Mouse (Mus musculus): ENCODE data around the gene Eef2. TPM values are rescaled to one million over a fixed set of nuclear protein-coding genes. Genes with fewer than 3 reads are reported as not detected.

Gene Eef2
- polyA plus RNA-seq, 1 experiment from 2014 or later, result 310 TPM

DNA sequence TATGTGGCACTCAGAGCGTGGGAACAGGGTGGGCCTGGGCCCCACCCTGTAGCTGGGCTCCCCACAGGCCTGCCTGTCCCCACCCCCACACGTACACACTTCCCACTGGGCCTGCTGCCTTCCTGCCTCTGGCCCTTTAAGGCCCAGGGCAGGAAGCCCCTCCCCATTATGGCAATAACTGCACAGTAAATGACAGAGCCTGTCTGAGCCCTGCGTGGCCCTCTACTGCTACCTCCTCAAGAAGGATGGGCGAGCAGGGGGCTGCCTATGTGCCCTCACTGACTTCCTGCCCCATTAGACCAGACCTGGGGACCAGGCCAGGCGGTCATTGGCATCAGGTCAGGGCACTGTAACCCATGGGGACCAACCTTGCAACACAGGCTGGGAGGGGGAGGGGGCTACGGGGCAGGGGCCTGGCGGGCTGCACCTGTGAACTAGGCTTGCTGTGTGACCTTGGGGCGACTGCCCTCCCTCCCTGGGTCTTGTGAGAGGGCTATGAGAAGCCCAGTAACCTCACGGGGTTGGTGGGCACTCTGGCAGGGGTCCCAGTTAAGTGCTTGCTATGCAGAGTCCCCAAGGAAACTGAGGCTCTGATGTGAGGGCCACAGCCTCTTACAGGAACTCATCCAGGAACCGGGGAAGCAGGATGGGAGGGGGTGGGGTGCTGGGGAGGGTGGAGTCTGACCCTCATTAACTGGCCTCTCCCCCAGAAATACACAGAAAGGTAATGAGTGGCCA, 35.5 kb upstream of the Eef2 start:
- H3K27ac ChIP-seq (ENCODE audit: low read depth), result peak overlapping the region; percentile 20
- H3K36me3 ChIP-seq (replicated peaks; ENCODE audit: insufficient read depth, low read length), result peaks cover 44% of the 10 kb centered on the region
- peaks cover 47% of the 10 kb centered on the region for H3K4me1 ChIP-seq (ENCODE audit: insufficient read depth)

DNA sequence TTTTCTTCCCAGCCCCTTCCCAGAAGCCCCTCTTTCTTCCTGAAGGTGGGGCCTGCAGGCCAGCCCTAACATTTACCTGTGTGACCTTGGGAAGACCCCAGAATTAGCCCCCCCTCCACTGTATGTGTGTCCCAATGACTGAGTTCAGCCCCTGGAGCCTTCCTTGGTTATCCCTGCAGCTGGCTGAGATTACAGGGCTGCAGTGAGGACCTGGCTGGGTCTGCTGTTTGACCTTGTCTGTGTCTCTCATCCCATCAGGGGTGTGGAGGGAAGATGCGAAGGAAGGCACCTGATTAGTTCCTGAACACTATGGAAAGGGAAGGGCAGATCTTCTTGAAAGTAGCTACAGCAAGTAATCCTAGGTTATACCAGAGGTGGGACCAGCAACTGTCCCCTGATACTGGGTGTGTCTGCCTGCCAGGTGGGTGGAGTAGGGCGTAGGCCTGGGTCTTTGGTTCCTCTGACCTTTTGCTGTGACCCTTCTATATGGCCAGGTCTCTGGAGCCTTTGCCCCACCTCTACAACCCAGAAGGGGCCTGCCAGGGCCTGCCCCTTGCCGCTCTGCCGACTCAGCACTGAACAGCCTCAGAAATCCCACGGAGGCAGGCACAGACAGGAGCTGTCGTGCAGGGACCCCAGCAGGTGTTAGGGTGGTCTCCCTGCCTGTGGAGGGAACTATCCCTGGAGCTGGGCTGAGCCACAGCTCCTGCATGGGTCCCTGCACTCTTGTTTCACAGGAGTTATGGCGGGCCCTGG, 34.8 kb upstream of the Eef2 start:
- Histone ChIP-seq H3K27me3 (ENCODE audit: insufficient read depth, low read length) (no peaks in the 10 kb centered on the region), H3K27ac (ENCODE audit: low read depth) (0 out of 2 replicates have a peak overlapping the region, but pooled peaks have one; percentile 37), H3K4me1 (ENCODE audit: insufficient read depth) (peaks cover 47% of the 10 kb centered on the region), H3K36me3 (replicated peaks; ENCODE audit: insufficient read depth, low read length) (peaks cover 51% of the 10 kb centered on the region), H3K9ac (replicated peaks) (peak overlapping the region; percentile 96), H3K4me3 (ENCODE audit: low read depth, low read length) (no peak overlapping the region), H3K9me3 (ENCODE audit: low read length) (no peaks in the 10 kb centered on the region), H3K4me2 (ENCODE audit: low read depth, low read length) (peak overlapping the region; percentile 98)
- 76% methylated on average over 7 of the region's 7 CpGs for WGBS (ENCODE audit: insufficient replicate concordance)
- TF ChIP-seq CTCF (IDR thresholded peaks at IDR 0.05; ENCODE audit: low read depth), result no peak
- TF ChIP-seq EP300 (IDR thresholded peaks at IDR 0.05; ENCODE audit: low read depth), result no peak
- DNase-seq (no peak), ATAC-seq (no peak)

More for the DNA sequence above, 35.5 kb upstream of the Eef2 start:
- H3K9me3 ChIP-seq (ENCODE audit: low read length), result no peaks in the 10 kb centered on the region
- TF ChIP-seq EP300 (IDR thresholded peaks at IDR 0.05; ENCODE audit: low read depth), result no peak
- TF ChIP-seq CTCF (IDR thresholded peaks at IDR 0.05; ENCODE audit: low read depth), result no peak
- ATAC-seq (no peak), DNase-seq (no peak)
- H3K4me2 ChIP-seq (ENCODE audit: low read depth, low read length), result peak overlapping the region; percentile 98
- no peaks in the 10 kb centered on the region for H3K27me3 ChIP-seq (ENCODE audit: insufficient read depth, low read length)
- H3K9ac ChIP-seq (replicated peaks), result peak overlapping the region; percentile 96
- WGBS (ENCODE audit: insufficient replicate concordance), result 34% methylated on average over 10 of the region's 10 CpGs
- peak overlapping the region; percentile 97 for H3K4me3 ChIP-seq (ENCODE audit: low read depth, low read length)

DNA sequence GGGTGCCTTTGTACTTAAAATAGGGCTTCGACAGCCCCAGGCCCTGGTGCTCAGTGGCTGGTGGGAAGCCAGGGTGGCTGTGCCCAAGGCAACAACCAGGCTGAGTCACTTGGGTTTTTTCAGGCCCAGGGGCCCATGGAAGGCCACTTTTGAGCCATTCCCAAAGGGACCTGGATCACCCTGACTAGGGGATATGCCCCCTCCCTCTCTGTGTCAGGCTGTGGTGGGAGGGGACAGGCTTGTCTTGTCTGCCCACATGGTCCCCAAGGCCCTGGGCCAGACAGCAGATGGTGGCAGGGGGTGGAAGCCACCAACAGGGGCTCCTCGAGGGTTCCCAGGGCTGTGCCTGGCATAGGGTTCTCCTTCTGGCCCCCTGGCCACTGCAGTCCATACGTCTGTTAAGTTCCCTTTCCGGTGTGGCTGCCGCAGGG, 33.9 kb upstream of the Eef2 start:
- 59% methylated on average over 5 of the region's 5 CpGs for WGBS (ENCODE audit: insufficient replicate concordance)
- Histone ChIP-seq H3K9me3 (ENCODE audit: low read length) (no peaks in the 10 kb centered on the region), H3K4me1 (ENCODE audit: insufficient read depth) (peaks cover 47% of the 10 kb centered on the region), H3K27ac (ENCODE audit: low read depth) (peak overlapping the region; percentile 16; the same call in 1 of the 2 replicates), H3K27me3 (ENCODE audit: insufficient read depth, low read length) (no peaks in the 10 kb centered on the region), H3K4me3 (ENCODE audit: low read depth, low read length) (no peak overlapping the region), H3K4me2 (ENCODE audit: low read depth, low read length) (0 out of 2 replicates have a peak overlapping the region, but pooled peaks have one; percentile 20), H3K36me3 (replicated peaks; ENCODE audit: insufficient read depth, low read length) (peaks cover 60% of the 10 kb centered on the region), H3K9ac (replicated peaks) (0 out of 2 replicates have a peak overlapping the region, but pooled peaks have one; percentile 23)
- ATAC-seq, result no peak
- no peak for TF ChIP-seq CTCF (IDR thresholded peaks at IDR 0.05; ENCODE audit: low read depth)
- no peak for TF ChIP-seq EP300 (IDR thresholded peaks at IDR 0.05; ENCODE audit: low read depth)
- DNase-seq, result no peak

DNA sequence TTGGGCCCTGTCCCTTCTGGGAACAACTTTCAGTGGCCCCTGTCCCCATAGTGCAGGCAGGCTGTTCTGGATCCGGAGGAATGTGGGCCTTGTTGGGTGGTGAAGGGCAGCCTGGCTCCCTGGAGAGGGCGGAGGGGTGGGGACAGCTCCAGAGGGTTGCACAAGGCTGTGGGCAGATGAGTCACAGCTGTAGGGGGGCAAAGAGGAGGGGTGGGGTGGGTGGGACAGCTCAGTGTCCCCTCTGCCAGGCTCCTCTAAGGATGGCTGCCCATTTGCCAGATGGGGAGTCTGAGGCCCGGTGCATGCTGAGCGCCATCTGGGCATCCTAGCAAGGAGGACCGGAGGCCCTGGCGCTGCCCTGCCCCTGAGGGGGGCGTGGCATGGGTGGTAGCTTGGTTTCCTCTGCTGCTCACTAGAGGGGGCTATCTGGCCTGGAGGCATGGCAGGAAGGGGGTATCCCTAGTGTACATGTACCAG, 33.2 kb upstream of the Eef2 start:
- no peaks in the 10 kb centered on the region for H3K27me3 ChIP-seq (ENCODE audit: insufficient read depth, low read length)
- peaks cover 67% of the 10 kb centered on the region for H3K36me3 ChIP-seq (replicated peaks; ENCODE audit: insufficient read depth, low read length)
- peak overlapping the region; percentile 16; the same call in 1 of the 2 replicates for H3K27ac ChIP-seq (ENCODE audit: low read depth)
- TF ChIP-seq CTCF (IDR thresholded peaks at IDR 0.05; ENCODE audit: low read depth) (peak; percentile 24; the same call in 1 of the 2 replicates), EP300 (IDR thresholded peaks at IDR 0.05; ENCODE audit: low read depth) (no peak)
- H3K4me3 ChIP-seq (ENCODE audit: low read depth, low read length), result no peak overlapping the region
- peaks cover 46% of the 10 kb centered on the region for H3K4me1 ChIP-seq (ENCODE audit: insufficient read depth)
- WGBS (ENCODE audit: insufficient replicate concordance), result 83% methylated on average over 7 of the region's 7 CpGs
- DNase-seq (no peak), ATAC-seq (no peak)
- H3K9me3 ChIP-seq (ENCODE audit: low read length), result no peaks in the 10 kb centered on the region
- H3K9ac ChIP-seq (replicated peaks), result no peak overlapping the region
- H3K4me2 ChIP-seq (ENCODE audit: low read depth, low read length), result no peak overlapping the region

DNA sequence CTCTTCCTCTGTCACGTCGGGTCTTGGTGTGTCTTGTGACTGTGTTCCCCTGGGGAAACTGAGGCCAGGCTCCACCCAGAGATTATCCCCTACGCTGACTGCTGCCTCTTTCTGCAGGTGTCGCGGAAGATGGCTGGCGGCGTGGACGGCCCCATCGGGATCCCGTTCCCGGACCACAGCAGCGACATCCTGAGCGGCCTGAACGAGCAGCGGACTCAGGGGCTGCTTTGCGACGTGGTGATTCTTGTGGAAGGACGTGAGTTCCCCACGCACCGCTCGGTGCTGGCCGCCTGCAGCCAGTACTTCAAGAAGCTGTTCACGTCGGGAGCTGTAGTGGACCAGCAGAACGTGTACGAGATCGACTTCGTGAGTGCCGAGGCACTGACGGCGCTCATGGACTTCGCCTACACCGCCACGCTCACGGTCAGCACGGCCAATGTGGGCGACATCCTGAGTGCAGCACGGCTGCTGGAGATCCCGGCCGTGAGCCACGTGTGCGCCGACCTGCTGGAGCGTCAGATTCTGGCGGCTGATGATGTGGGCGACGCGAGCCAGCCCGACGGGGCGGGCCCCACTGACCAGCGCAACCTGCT, 32.5 kb upstream of the Eef2 start:
- no peak for TF ChIP-seq EP300 (IDR thresholded peaks at IDR 0.05; ENCODE audit: low read depth)
- WGBS (ENCODE audit: insufficient replicate concordance), result 94% methylated on average over 45 of the region's 52 CpGs
- H3K36me3 ChIP-seq (replicated peaks; ENCODE audit: insufficient read depth, low read length), result peaks cover 74% of the 10 kb centered on the region

DNA sequence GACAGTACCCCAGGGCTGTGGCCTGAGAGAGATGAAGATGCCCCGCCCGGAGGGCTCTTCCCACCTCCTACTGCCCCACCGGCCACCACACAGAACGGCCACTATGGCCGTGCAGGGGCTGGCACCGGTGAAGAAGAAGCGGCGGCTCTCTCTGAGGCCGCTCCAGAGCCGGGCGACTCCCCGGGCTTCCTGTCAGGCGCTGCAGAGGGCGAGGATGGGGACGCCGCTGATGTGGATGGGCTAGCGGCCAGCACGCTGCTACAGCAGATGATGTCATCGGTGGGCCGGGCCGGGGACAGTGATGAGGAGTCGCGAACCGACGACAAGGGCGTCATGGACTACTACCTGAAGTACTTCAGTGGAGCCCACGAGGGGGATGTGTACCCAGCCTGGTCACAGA, 31.8 kb upstream of the Eef2 start:
- no peak overlapping the region for H3K9ac ChIP-seq (replicated peaks)
- WGBS (ENCODE audit: insufficient replicate concordance), result 90% methylated on average over 25 of the region's 27 CpGs
- H3K27ac ChIP-seq (ENCODE audit: low read depth), result no peak overlapping the region
- ATAC-seq (no peak), DNase-seq (no peak)
- no peak overlapping the region for H3K4me2 ChIP-seq (ENCODE audit: low read depth, low read length)
- H3K4me1 ChIP-seq (ENCODE audit: insufficient read depth), result peaks cover 34% of the 10 kb centered on the region
- no peaks in the 10 kb centered on the region for H3K27me3 ChIP-seq (ENCODE audit: insufficient read depth, low read length)
- H3K36me3 ChIP-seq (replicated peaks; ENCODE audit: insufficient read depth, low read length), result peaks cover 81% of the 10 kb centered on the region
- H3K9me3 ChIP-seq (ENCODE audit: low read length), result no peaks in the 10 kb centered on the region
- TF ChIP-seq CTCF (IDR thresholded peaks at IDR 0.05; ENCODE audit: low read depth), result no peak
- TF ChIP-seq EP300 (IDR thresholded peaks at IDR 0.05; ENCODE audit: low read depth), result no peak
- no peak overlapping the region for H3K4me3 ChIP-seq (ENCODE audit: low read depth, low read length)

More for the DNA sequence above, 32.5 kb upstream of the Eef2 start:
- Histone ChIP-seq H3K9ac (replicated peaks) (no peak overlapping the region), H3K27ac (ENCODE audit: low read depth) (no peak overlapping the region), H3K4me1 (ENCODE audit: insufficient read depth) (peaks cover 41% of the 10 kb centered on the region), H3K9me3 (ENCODE audit: low read length) (no peaks in the 10 kb centered on the region), H3K4me2 (ENCODE audit: low read depth, low read length) (no peak overlapping the region), H3K27me3 (ENCODE audit: insufficient read depth, low read length) (no peaks in the 10 kb centered on the region), H3K4me3 (ENCODE audit: low read depth, low read length) (no peak overlapping the region)
- ATAC-seq (no peak), DNase-seq (no peak)

All from liver, postnatal 0 days (tissue).